Mouse (Mus musculus): ENCODE results near the gene Arfrp1. TPM values are rescaled to one million over a fixed set of nuclear protein-coding genes. Genes with fewer than 3 reads are reported as not detected.

Gene Arfrp1
- polyA plus RNA-seq, 1 experiment from 2014 or later, result 30.1 TPM

DNA sequence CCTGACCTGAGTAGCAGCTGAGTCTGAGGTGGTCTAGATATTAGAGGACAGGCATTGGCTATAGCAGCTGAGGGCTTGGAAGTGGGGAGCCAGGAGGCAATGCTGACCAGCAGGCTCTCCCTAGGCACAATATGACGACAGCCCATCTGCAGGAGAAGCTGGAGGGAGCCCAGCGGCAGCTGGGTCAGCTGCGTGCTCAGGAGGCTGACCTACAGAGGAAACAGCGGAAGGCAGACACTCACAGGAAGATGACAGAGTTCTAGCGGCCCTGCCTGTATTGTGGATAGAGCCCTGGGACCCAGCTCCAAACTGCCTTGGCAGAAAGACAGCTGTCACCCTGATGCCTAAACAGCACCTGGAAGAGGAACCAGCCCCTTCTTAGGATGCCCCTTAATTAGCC lies 15.0 kb upstream of the Arfrp1 start:
- Histone ChIP-seq H3K4me2 (replicated peaks; ENCODE audit: low read depth) (no peak overlapping the region), H3K27ac (replicated peaks) (no peak overlapping the region), H3K27me3 (ENCODE audit: control insufficient read depth, insufficient read depth, low read length) (no peaks in the 10 kb centered on the region), H3K9ac (ENCODE audit: low read length) (no peak overlapping the region), H3K4me3 (ENCODE audit: low read depth, low read length) (no peak overlapping the region), H3K4me1 (replicated peaks; ENCODE audit: control insufficient read depth, insufficient read depth) (no peaks in the 10 kb centered on the region), H3K9me3 (ENCODE audit: control insufficient read depth, low read length) (no peaks in the 10 kb centered on the region), H3K36me3 (ENCODE audit: control insufficient read depth, insufficient read depth, low read length) (peaks cover 24% of the 10 kb centered on the region)
- TF ChIP-seq EP300 (optimal IDR thresholded peaks at IDR 0.05), result no peak
- no peak for TF ChIP-seq CTCF (IDR thresholded peaks at IDR 0.05; ENCODE audit: low read depth)
- 82% methylated on average over 5 of the region's 5 CpGs for WGBS
- DNase-seq (ENCODE audit: low spot score) (no peak), ATAC-seq (ENCODE audit: low FRiP score, low TSS enrichment) (no peak)

DNA sequence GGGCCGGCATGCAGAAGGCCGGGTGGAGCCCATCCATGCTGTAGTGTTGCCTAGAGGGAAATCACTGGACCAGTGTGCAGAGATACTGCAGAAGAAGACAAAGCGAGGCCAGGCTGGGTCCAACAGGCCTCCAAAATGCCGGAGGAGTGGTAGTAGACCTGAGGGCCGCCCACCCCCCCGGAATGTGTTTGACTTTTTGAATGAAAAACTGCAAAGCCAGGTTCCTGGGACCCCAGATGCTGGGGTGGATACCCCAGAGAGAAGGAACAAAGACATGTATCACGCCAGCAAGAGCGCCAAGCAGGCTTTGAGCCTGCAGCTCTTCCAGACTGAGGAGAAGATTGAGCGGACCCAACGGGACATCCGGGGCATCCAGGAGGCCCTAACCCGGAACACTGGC lies 14.6 kb upstream of the Arfrp1 start, which contains the start of gene Lime1:
TSS of gene Lime1 (plus strand) at position 301 of the 400 bp plus-strand sequence.
- Histone ChIP-seq H3K4me2 (replicated peaks; ENCODE audit: low read depth) (no peak within 1 kb of the TSS), H3K9me3 (ENCODE audit: control insufficient read depth, low read length) (no peaks in the 10 kb centered on the region), H3K27me3 (ENCODE audit: control insufficient read depth, insufficient read depth, low read length) (no peaks in the 10 kb centered on the region), H3K4me3 (ENCODE audit: low read depth, low read length) (no peak within 1 kb of the TSS), H3K36me3 (ENCODE audit: control insufficient read depth, insufficient read depth, low read length) (peaks cover 24% of the 10 kb centered on the region), H3K4me1 (replicated peaks; ENCODE audit: control insufficient read depth, insufficient read depth) (no peaks in the 10 kb centered on the region), H3K27ac (replicated peaks) (no peak within 1 kb of the TSS), H3K9ac (ENCODE audit: low read length) (no peak within 1 kb of the TSS)
- no peak for ATAC-seq (ENCODE audit: low FRiP score, low TSS enrichment)
- TF ChIP-seq CTCF (IDR thresholded peaks at IDR 0.05; ENCODE audit: low read depth) (no peak), EP300 (optimal IDR thresholded peaks at IDR 0.05) (no peak)
- DNase-seq (ENCODE audit: low spot score), result no peak
- WGBS, result 93% methylated on average over 12 of the region's 12 CpGs

DNA sequence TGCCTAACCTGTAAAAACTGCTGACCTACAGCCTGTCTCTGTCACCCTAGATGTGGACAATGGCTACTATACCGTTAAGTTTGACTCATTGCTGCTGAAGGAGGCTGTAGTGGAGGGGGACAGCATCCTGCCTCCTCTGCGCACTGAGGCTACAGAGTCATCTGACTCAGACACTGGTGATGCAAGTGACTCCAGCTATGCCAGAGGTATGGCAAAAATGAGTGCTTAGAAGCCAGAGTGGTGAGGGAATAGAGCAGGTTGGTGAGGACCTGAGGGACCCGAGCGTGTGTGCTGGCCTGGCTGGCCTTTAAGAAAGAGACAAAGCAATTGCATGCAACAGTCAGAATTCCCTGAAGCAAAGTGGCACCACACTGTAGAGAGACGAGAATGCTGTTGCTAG lies 13.5 kb upstream of the Arfrp1 start:
- DNase-seq (ENCODE audit: low spot score), result no peak
- H3K36me3 ChIP-seq (ENCODE audit: control insufficient read depth, insufficient read depth, low read length), result peaks cover 24% of the 10 kb centered on the region
- H3K9ac ChIP-seq (ENCODE audit: low read length), result no peak overlapping the region
- no peaks in the 10 kb centered on the region for H3K9me3 ChIP-seq (ENCODE audit: control insufficient read depth, low read length)
- H3K27me3 ChIP-seq (ENCODE audit: control insufficient read depth, insufficient read depth, low read length), result no peaks in the 10 kb centered on the region
- no peak for TF ChIP-seq EP300 (optimal IDR thresholded peaks at IDR 0.05)
- no peak for TF ChIP-seq CTCF (IDR thresholded peaks at IDR 0.05; ENCODE audit: low read depth)
- H3K4me2 ChIP-seq (replicated peaks; ENCODE audit: low read depth), result no peak overlapping the region
- H3K4me1 ChIP-seq (replicated peaks; ENCODE audit: control insufficient read depth, insufficient read depth), result no peaks in the 10 kb centered on the region
- no peak overlapping the region for H3K27ac ChIP-seq (replicated peaks)
- ATAC-seq (ENCODE audit: low FRiP score, low TSS enrichment), result no peak
- no peak overlapping the region for H3K4me3 ChIP-seq (ENCODE audit: low read depth, low read length)
- 90% methylated on average over 5 of the region's 5 CpGs for WGBS

DNA sequence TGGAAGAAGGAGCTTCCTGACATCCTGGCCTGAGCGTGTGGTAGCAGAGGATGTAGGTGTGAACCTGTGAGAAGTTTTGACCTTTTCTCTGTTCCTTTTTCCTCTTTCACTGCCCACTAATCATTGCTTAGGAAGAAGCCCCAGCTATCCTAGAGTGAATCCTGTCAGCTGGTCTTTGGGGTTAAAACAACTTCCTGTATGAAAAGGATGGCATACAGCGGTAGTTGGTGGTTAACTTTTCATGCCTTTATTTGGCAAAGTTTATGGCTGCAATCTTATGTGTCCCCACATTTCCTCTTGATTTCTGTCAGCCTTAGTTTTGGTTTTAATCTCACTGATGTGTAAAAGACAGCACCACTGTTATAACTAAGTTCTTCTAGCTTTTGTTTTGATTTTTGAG lies 12.0 kb upstream of the Arfrp1 start:
- 80% methylated on average over 2 of the region's 2 CpGs for WGBS

GRCm38 (mm10) chr2:181375787-181376186 lies 10.6 kb upstream of the Arfrp1 start:
- Histone ChIP-seq H3K27me3 (ENCODE audit: control insufficient read depth, insufficient read depth, low read length) (no peaks in the 10 kb centered on the region), H3K9ac (ENCODE audit: low read length) (no peak overlapping the region), H3K9me3 (ENCODE audit: control insufficient read depth, low read length) (no peaks in the 10 kb centered on the region), H3K4me3 (ENCODE audit: low read depth, low read length) (no peak overlapping the region), H3K4me1 (replicated peaks; ENCODE audit: control insufficient read depth, insufficient read depth) (no peaks in the 10 kb centered on the region), H3K36me3 (ENCODE audit: control insufficient read depth, insufficient read depth, low read length) (peaks cover 18% of the 10 kb centered on the region), H3K27ac (replicated peaks) (no peak overlapping the region), H3K4me2 (replicated peaks; ENCODE audit: low read depth) (no peak overlapping the region)
- peak; percentile 72 for TF ChIP-seq CTCF (IDR thresholded peaks at IDR 0.05; ENCODE audit: low read depth)
- no peak for TF ChIP-seq EP300 (optimal IDR thresholded peaks at IDR 0.05)
- WGBS, result 91% methylated on average over 2 of the region's 2 CpGs
- ATAC-seq (ENCODE audit: low FRiP score, low TSS enrichment) (no peak), DNase-seq (ENCODE audit: low spot score) (no peak)

More for the DNA sequence above, 12.0 kb upstream of the Arfrp1 start:
- DNase-seq (ENCODE audit: low spot score), result no peak
- Histone ChIP-seq H3K27ac (replicated peaks) (no peak overlapping the region), H3K9me3 (ENCODE audit: control insufficient read depth, low read length) (no peaks in the 10 kb centered on the region), H3K36me3 (ENCODE audit: control insufficient read depth, insufficient read depth, low read length) (peaks cover 19% of the 10 kb centered on the region), H3K4me1 (replicated peaks; ENCODE audit: control insufficient read depth, insufficient read depth) (no peaks in the 10 kb centered on the region), H3K27me3 (ENCODE audit: control insufficient read depth, insufficient read depth, low read length) (no peaks in the 10 kb centered on the region), H3K4me2 (replicated peaks; ENCODE audit: low read depth) (no peak overlapping the region), H3K9ac (ENCODE audit: low read length) (no peak overlapping the region), H3K4me3 (ENCODE audit: low read depth, low read length) (no peak overlapping the region)
- ATAC-seq (ENCODE audit: low FRiP score, low TSS enrichment), result no peak
- TF ChIP-seq CTCF (IDR thresholded peaks at IDR 0.05; ENCODE audit: low read depth) (no peak), EP300 (optimal IDR thresholded peaks at IDR 0.05) (no peak)

DNA sequence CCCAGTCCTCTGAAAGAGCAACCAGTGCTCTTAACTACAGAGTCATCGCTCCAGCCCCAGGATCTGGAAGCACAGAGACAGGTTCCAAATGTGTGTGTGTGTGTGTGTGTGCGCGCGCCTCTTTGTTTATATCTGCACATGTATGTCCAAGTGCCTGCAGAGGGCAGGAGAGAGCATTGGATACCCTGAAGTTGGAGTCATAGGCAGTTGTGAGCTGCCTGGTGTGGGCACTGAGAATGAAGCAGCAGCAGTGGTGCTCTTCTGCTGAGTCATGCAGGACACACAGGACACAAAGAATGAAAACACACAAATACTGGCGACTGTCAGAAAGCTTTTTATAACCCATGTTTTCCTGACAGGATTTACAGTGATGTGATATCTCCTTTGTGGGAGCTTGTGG lies 4.8 kb upstream of the Arfrp1 start:
- no peak overlapping the region for H3K9ac ChIP-seq (ENCODE audit: low read length)
- 96% methylated on average over 5 of the region's 5 CpGs for WGBS
- no peak overlapping the region for H3K27ac ChIP-seq (replicated peaks)
- H3K36me3 ChIP-seq (ENCODE audit: control insufficient read depth, insufficient read depth, low read length), result no peaks in the 10 kb centered on the region
- no peak overlapping the region for H3K4me2 ChIP-seq (replicated peaks; ENCODE audit: low read depth)
- TF ChIP-seq EP300 (optimal IDR thresholded peaks at IDR 0.05) (no peak), CTCF (IDR thresholded peaks at IDR 0.05; ENCODE audit: low read depth) (peak; percentile 30)
- H3K9me3 ChIP-seq (ENCODE audit: control insufficient read depth, low read length), result no peaks in the 10 kb centered on the region
- no peak overlapping the region for H3K4me3 ChIP-seq (ENCODE audit: low read depth, low read length)
- ATAC-seq (ENCODE audit: low FRiP score, low TSS enrichment) (no peak), DNase-seq (ENCODE audit: low spot score) (no peak)
- no peaks in the 10 kb centered on the region for H3K27me3 ChIP-seq (ENCODE audit: control insufficient read depth, insufficient read depth, low read length)
- H3K4me1 ChIP-seq (replicated peaks; ENCODE audit: control insufficient read depth, insufficient read depth), result 0 out of 2 replicates have a peak, but pooled peaks cover 2% of the 10 kb centered on the region
